Mouse (Mus musculus) R1 (cell line): ENCODE results near the gene Dpy19l1.

ENCODE experiments used
- DNase-seq: peaks from one replicate; pipeline ENCODE4 v3.0.0-alpha.2; 2018; ENCODE audit warnings: low read depth, low spot score

Dpy19l1 gene

DNA sequence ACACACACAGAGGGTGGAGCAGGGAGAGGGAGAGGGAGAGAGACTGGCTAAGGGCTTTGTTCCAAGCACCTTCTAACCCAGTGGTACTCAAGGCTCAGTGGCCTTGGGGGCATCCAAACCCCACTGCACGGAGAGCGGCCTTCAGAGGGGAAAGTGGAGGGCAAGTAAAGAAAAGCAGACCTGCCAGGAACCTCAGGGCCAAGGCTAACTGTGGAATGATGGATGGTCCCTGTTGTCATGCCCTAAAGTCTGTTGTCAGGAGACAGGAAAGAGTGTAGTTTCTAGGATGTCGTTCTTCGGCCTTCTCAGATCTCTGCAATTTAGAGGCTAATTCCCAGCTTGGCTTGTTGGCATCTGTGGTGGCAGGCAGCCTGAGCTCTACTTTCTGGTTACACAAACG lies 32.8 kb downstream of the Dpy19l1 start:
- no peak for DNase-seq

DNA sequence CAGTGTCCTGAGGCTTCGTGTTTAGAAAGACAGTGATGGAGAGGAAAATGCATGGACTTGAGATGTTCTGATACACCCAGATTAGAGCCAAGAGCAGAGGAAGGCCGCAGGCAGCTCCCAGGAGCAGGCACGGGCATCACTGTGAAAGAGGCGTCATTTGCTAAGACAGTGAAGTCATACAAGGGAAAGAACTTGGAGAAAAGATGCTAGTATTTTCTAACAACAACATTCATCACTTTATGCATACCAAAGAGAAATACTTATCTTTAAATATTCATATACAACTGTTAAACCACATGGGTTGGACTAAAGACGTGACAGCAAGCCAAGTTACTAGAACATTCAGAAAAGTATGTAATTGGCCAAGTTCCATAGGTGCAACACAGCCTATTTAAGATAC lies 35.8 kb downstream of the Dpy19l1 start:
- DNase-seq, result no peak

DNA sequence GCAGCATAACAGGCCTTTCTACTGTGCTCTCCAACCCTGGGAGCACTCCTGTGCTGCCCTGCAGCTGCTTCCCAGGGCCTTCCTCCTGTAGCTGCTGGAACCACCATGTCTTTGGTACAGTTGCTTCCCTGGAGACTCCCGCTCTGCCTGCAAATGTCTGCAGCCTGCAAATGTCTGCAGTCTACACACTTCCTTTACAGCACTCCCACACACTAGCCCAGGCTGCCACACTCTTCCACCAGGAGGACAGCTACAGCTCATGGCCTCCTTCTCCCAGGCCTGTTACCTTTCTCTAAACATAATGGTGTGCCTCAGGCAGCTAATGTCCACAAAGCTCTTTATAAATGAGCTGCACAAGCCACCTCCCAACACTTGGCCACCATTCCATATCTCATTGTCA lies 36.3 kb downstream of the Dpy19l1 start:
- DNase-seq, result no peak

DNA sequence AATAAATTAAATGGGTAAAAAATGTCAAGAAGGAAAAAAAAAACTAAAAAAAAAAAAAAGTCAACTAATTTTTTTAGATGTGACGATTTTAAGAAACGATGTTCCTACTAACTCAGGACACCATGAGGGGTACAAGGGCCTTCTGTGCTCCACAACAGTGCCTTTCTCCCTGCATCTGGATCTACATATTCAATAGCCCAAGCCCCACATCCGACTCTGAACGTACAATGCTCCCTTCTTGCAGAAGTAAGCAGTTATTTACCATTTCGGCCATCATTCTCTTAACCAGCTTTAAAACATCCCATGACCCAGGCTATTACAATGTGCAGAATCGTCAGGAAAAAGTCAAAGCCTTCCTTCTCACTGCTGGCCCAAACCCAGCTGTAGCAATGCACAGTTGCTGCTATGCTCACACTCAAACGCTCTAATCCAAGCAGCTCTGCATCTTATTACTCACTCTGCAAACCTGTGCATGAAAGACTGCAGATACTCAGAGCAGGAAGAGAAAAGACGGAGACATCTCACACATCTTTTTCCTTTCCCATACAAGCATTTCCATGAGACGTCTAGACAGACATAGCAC lies 41.5 kb downstream of the Dpy19l1 start:
- no peak for DNase-seq

DNA sequence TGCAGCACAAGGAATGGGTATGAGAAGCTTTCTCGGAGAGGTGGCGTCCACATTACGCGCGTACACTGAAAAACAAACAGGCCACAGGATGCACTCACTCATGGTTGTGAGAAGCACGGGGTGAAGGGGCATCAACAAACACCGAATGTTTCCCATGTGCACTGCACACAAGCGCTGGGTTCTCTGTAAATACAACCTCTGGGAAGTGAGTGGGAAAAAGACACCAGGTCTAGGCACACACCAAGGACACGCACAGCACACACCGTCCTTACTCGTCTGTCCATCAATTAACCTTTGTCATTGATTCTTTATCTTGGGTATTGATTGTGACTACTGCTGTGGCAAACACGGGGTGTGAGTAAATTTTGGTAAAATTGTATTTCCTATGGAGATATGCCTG lies 49.1 kb downstream of the Dpy19l1 start:
- DNase-seq, result no peak

DNA sequence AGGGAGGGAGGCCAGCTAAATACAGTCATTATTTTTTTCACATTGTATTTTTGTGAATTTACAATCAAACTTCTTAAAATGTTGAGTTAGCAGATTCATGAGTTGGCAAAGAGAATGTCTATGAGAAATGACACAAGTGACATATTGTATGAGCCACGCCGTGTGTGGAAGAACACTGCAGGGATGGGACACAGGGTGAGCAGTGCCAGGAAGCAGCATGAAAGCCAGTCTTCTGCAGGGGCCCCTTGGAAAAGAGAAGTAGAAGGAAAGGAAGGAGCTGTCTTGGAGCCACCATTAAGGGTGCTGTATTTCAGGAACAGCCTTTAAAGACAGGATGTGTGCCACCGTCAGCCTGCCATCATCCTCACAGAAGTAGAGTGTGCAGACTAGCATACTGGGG lies 52.0 kb downstream of the Dpy19l1 start:
- no peak for DNase-seq

DNA sequence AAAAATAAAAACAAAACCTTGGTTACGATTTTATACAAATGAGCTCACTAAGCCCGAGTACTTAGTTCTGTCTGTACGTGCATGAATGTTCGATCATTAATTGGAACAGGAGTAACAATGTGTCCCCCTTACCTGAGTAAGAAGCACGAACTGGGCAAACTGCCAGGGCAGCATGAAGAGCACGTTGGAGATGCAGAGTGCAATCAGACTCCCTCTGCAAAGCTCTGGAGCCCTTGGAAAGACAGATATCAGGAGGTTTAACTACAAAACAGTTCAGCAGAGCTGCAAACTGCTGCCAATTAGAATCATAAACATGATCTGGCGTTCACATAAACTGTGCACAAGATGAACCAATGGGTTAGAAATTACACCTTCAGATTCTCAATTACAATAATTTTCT lies 52.4 kb downstream of the Dpy19l1 start:
- DNase-seq, result no peak

DNA sequence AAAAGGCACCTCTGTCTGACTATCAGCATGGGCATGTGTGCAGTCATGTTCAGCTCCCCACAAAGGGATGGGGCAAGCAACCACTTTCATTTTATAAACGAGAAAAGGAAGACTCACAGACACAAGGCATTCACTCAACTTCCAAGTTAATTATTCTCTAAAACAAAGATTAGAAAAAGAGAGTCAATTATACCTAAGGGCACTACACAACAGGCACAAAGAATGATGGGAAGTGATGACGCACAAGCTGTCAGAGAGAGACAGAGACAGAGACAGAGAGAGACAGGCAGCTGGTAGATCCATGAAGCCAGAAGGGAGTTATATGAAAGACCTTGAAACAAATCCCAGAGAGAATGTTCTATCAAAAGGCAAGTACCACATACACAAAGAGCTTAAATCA lies 68.0 kb downstream of the Dpy19l1 start:
- DNase-seq, result no peak

DNA sequence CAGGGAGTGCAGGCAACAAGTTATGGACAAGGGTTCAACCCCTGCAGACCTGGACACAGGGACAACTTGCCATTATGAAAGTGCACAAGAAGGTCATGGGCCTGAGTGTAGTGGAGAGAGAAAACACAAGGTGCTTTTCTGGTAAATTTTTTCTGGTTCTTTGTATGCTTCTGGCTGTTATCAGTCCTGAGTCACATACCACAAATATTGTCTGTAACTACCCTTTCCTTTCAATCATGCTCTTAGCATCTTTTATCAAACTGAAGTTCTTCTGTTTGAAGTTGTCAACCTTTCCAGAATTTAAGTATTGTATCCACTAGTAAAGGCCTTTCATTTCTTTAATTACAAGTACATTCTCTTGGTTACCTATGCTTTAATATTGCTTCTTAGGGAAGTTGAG lies 73.2 kb downstream of the Dpy19l1 start:
- no peak for DNase-seq

DNA sequence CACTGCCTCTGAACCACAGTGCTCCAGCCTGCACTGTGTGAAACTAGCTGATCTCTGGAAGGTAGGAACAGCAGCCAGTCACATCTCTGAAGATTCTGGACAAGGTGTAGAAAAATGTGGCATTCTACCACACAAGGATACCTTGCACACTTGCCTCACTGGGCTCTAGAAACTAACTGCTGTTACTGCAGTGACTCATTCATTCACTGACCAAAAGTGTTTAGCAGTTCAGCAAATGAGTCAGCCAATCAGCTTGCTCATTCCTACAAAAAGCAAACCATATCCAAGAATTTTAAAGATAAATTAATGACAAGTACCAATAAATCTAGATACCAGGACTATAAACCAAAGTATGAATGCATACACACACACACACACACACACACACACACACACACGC lies 77.3 kb downstream of the Dpy19l1 start:
- no peak for DNase-seq

DNA sequence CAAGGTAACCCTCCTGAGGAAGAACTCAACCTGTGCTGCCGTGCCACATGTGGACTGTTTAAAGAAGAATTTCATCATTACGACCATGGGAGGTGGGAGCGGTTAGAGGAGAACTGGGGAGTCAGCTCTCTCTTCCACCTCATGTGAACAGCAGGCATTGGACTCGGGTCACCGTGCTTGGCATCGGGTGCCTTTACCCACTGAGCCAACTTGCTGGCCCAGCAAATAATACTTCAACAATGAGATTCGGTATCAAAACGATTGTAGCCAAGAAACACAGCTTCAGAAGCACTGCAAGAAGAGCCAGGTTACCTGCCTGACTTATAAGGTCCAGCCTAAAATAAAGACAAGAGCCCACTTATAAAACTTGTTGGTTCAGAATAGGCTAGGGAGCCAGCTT lies 79.7 kb downstream of the Dpy19l1 start:
- no peak for DNase-seq

DNA sequence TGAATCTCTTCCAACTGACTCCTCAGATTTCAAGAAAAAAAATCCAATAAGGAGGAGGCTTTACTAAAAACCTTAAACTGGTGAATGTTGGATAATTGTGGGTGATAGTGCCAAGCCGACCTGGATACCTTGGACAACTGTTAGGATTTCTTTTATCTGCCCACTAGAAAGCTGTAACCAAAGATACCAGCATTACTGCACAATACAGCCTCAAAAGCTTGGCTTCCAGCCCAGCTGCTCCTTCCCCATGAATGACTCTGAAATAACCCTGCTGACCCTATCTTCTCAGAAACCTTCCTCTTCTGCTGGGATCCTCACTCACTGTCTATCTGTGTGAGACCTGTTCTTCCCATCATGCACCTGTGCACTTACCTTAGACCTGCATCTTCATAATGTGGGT lies 81.1 kb downstream of the Dpy19l1 start:
- DNase-seq, result no peak

DNA sequence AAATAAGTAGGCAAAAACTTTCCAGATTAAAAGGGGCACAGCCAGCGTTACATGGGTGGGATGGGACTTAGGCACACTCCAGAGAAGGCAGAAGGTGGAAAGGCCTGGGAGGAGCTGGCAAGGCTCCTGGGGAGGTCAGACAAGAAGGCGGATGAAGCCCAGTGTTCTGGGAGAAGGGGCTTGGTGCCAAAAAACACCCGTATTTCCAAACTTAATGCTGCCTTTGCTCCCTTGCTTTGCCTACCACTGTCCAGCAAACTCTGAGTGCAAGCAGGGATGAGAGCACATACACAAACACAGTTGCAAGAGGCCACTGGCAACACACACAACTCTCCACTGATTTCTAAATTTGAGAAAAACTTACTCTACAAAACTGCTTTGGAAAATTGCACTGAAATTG lies 81.7 kb downstream of the Dpy19l1 start:
- no peak for DNase-seq

DNA sequence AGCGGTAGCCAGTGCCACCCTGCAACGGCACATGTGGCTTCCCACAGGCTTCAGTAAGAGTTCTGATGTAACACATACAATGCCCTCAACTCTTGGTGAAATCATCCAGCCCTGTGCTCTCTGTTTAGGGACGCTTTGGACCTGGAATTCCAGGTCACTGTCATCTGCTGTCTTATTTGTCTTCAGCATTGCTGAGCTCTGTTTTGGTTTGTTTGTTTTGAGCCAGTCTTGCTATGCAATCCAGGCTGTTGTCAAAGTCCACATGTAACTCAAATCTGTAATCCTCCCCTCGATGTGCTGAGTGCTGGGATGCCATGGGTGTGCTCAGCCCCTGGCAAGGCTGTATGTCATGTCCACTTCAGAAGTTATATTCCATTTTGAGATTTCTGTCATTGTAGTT lies 82.8 kb downstream of the Dpy19l1 start:
- no peak for DNase-seq

DNA sequence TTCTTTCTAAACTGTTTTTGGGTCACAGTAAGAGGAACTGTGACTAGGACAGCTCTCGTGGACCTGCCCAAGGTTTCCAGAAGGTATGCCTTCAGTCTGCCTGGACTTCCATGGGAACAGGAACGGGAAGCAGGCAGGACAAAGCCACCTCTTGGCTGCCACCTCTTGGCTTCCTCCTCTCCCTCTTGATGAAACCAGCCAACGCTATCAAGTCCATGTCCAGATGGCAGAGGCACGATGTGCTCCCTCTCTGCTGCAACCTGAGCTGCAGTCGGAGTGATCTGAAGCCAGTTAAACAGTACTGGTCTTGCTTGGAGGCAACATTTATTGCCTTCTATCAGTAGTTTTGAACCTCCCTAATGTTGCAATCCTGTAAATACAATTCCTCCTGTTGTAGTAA lies 84.7 kb downstream of the Dpy19l1 start:
- DNase-seq, result no peak

DNA sequence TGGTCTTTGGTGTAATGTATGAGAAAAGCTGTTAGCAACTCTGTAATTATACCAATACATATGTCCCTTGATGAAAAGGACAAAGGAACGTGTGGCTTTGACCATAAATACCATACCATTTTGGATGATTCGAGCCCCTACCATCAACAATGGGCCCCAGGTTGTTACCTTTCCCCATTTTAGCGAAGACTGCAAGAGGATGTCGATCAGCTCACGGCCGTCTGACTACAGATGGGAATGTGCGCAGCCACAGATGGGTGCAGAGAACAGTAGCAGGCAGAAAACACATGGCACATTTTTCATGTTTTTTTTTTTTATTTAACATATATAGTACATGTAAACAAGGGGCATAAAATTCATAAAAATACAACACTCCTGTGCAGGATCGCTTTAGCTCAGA lies 91.5 kb downstream of the Dpy19l1 start:
- no peak for DNase-seq

DNA sequence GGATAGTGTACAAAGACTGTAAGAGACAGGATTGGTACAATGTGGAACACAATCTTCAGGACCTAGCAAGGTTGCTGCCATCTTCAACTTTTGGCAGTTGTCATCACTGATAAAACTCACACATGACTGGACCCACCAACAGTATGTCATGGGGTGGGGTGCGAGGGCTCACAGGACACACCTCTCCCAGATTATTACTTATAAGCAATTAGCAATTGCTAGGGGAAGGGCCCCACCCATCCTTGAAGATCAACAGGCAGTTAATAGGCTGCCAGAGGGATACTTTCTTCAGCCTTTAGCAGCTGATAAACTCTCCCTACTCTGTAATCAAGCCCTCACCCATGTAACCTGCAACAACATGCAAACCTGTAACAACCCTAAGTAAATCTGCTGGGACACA lies 92.5 kb downstream of the Dpy19l1 start:
- DNase-seq, result no peak

DNA sequence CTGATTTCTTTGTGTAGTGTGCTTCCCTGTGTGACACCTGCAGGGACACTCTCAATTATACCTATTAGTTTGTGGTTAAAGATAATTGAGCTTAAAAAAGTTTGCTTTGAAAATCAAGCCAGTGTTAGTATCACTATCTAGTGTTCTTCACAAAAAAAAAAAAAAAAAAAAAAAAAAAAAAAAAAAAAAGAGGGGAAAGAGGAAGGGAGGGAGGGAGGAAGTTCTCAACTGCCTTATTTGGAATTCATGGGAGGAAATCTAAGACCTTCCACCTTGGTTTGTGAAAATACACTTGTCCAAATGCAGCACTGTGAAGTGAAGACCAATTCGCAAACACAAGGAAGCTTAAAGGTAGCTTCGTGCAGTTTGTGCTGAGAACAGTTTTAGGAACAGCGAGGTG lies 94.9 kb downstream of the Dpy19l1 start:
- no peak for DNase-seq

DNA sequence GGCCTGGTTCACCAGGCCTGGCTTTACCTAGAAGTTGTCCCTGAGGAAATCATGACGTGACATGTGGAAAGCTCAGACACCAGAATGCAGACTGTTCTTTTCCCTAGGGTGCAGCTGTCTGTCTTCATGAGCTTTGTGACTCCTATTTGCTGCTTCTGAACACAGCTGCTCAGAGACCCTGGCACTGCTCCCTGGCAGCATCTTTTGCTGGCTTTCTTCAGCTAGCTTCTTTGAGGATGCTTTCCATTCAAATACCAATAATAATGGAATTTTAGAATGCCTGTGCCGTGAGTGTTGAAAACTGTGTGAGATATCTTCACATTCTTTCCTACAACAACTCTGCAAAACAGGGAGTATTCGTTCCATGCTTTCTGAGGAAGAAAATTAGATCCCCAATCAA lies 108.8 kb downstream of the Dpy19l1 start:
- no peak for DNase-seq

DNA sequence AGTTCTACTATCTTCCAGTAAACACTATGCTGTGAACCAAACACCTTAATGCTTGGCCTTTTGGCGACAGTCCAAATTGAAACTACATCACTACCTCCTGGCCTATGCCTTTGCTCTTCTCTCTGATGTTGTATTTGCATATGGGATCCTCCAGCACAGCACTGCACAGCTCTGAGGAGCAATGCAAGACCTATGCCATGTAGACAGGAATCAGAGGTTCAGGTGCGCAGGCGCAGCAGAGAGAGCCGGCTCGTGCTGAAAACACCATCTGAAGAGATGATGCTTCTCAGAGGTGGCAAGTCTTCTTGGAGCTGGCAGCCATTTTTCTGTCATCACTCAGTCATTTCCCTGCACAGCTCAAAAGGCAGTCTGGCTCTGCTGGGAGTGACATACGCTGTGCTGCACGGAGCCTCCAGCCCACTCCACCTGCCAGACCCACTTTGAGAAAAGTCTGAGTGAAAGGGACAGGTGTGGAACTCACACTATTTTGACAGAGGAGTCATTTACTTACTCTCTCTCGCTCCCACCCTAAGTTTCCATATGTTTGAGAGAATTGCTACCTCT lies 112.1 kb downstream of the Dpy19l1 start:
- DNase-seq, result no peak

DNA sequence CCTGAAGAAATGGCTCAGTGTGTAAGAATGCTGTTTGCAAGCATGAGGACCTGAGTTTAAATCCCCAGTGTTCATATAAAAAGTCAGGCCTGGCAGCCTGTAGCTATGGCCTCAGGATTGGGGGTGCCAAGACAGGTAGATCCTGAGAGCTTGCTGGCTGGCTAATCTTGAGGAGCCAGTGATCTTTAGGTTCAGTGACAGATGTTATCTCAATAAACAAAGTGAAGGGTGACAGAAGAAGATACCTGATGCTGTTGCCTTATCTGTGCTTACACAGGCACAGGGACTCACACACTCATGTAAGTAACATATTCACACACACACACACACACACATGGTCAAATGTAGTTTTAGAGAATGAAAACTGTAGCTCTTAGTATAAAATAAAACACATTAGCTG lies 115.7 kb downstream of the Dpy19l1 start:
- no peak for DNase-seq

DNA sequence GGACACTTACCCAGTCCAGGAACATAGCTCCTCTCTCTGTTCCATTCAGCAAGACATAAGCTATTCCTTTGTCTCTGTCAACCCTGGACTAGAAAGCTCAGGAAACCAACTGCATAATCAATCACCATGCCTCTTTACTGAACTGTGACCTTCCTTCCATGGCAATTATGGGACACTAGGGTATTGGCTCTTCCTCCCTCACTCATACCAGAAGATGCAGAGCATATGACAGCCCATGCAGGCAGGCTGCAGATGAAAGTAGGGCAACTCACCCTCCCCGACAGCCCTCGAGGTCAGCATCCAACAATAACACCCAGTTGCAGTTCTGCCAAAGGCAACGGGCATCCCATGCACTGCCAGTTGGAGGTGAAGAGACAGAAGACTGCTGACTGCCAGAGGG lies 123.6 kb downstream of the Dpy19l1 start:
- DNase-seq, result no peak

DNA sequence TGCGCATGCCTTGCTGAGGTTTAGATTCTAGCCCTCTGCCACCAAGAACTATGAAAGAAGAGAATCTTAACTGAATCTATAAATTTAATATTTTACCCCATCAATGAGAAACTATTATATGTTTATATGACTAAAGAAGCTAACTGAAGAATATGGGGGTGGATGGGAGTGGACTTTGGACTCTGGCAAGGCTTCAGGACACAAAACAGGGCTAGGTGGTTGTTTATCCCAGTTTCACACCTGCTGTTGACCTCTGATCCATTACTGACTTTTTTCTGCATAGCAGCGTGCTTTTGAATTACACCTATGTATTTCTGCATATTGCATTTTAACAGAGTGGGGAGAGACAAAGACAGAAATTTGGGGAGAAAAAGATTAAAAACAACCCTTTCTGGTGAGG lies 124.1 kb downstream of the Dpy19l1 start:
- DNase-seq, result no peak
